Mouse (Mus musculus) cerebellum, adult 9-10 months (tissue): ENCODE results near the gene Erc2.

Source experiments
- DNase-seq: peaks from one replicate; pipeline ENCODE4 v3.0.0; 2022

Erc2 gene

GRCm38 (mm10) chr14:27781221-27781620 is 159.0 kb downstream of the Erc2 start:
- no peak for DNase-seq

- DNase-seq = no peak
These were observed 162.6 kb downstream of the Erc2 start for GRCm38 (mm10) chr14:27784826-27785225.

GRCm38 (mm10) chr14:27785562-27785961 is 163.3 kb downstream of the Erc2 start:
- DNase-seq = no peak

- no peak for DNase-seq
These were observed 167.1 kb downstream of the Erc2 start for GRCm38 (mm10) chr14:27789066-27789898.

- no peak for DNase-seq
These were observed 176.1 kb downstream of the Erc2 start for GRCm38 (mm10) chr14:27798184-27798934.

GRCm38 (mm10) chr14:27800766-27801165 is 178.5 kb downstream of the Erc2 start:
- DNase-seq = no peak

GRCm38 (mm10) chr14:27803961-27804360 is 181.7 kb downstream of the Erc2 start:
- DNase-seq = no peak

GRCm38 (mm10) chr14:27805064-27805463 is 182.8 kb downstream of the Erc2 start:
- no peak for DNase-seq

GRCm38 (mm10) chr14:27808080-27808479 is 185.9 kb downstream of the Erc2 start:
- peak; percentile 59 for DNase-seq

- DNase-seq = no peak
These were observed 186.4 kb downstream of the Erc2 start for GRCm38 (mm10) chr14:27808523-27809114.

GRCm38 (mm10) chr14:27810790-27811189 is 188.6 kb downstream of the Erc2 start:
- no peak for DNase-seq

- no peak for DNase-seq
These were observed 189.4 kb downstream of the Erc2 start for GRCm38 (mm10) chr14:27811649-27812048.

- DNase-seq = no peak
These were observed 193.5 kb downstream of the Erc2 start for GRCm38 (mm10) chr14:27815739-27816138.

GRCm38 (mm10) chr14:27818986-27819385 is 196.8 kb downstream of the Erc2 start:
- no peak for DNase-seq

GRCm38 (mm10) chr14:27821801-27822200 is 199.6 kb downstream of the Erc2 start:
- peak; percentile 48 for DNase-seq

- no peak for DNase-seq
These were observed 200.3 kb downstream of the Erc2 start for GRCm38 (mm10) chr14:27822566-27822965.

- no peak for DNase-seq
These were observed 200.8 kb downstream of the Erc2 start for GRCm38 (mm10) chr14:27823048-27823447.

- DNase-seq = no peak
These were observed 201.7 kb downstream of the Erc2 start for GRCm38 (mm10) chr14:27823897-27824296.

- no peak for DNase-seq
These were observed 204.6 kb downstream of the Erc2 start for GRCm38 (mm10) chr14:27826829-27827228.

GRCm38 (mm10) chr14:27828089-27828488 is 205.9 kb downstream of the Erc2 start:
- peak; percentile 16 for DNase-seq

- DNase-seq = no peak
These were observed 210.0 kb downstream of the Erc2 start for GRCm38 (mm10) chr14:27832196-27832595.

GRCm38 (mm10) chr14:27835351-27835750 is 213.1 kb downstream of the Erc2 start:
- no peak for DNase-seq

GRCm38 (mm10) chr14:27837601-27838105 is 215.4 kb downstream of the Erc2 start:
- DNase-seq = no peak
